Mouse (Mus musculus): ENCODE measurements around the gene Crebl2.

The Crebl2 gene

GRCm38 (mm10) chr6:134822844-134823243 is 7.1 kb upstream of the Crebl2 start:
- no peak for DNase-seq

DNA sequence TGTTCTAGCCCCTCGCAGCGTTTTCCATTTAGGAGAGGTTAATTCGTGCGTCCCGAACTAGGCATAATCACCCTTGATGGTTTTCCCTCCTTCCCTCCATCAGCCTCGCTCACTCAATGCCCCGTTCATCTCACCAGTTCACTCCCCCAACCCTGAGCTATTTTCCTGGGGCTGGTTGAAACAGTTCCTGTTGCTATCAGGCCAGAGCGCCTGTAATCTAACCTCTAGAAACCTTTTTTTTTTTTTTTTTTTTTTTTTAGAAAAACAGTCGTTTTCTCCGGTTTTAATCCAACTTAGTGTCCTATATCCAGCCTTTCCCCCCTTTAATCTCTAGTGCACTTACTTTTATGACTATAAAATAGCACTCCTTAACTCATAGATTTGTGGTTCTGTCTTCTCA is 822 bp downstream of the Crebl2 start:
- no peak for DNase-seq

DNA sequence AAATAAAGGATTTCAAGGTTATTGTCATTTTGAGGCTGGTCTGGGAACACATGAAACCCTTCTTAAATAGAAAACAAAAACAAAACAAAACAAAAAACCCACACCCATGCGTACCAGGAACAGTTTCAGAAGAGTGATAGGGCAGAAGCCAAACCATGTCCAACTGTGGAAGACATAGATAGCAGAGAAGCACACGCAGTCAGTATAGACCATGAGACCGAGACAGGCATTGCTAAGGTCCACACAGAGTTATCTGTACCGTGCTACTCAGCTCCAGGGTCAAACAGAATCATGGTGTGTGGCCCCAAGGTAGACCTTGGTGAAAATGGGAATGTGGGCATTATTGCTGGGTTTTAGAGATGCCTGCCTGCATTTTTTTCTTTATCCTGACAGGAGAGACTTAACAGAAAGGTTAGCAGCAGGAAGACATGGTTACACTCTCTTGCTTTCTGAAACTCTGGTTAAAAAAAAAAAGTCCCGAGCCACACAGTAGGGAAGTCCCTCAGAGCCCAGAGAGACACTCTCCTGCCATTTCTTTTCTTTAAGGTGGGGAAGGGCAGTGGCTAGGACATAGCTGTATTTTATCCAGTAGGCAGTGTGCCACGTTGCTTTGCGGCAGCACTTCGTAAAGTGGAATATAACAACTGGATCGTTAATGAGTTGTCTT is 4.8 kb downstream of the Crebl2 start:
- no peak for DNase-seq

DNA sequence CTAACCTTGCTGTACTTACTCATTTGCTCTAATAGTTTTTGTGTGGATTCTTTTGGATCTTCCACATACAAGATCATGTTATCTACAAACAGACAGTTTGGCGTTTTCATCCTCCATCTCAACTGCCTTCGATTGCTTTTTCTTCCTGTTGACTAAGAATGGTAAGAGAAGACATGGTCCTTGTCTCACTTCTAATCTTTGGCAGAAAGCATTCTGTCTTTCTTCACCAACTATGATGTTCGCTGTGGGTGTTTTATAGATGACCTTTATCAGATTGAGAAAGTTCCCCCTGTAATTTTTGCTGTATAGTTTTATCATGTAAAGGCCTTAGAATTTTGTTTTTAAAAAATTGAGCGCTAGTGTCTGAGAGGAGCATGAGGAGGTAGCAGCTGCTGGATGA is 8.2 kb downstream of the Crebl2 start:
- no peak for DNase-seq

DNA sequence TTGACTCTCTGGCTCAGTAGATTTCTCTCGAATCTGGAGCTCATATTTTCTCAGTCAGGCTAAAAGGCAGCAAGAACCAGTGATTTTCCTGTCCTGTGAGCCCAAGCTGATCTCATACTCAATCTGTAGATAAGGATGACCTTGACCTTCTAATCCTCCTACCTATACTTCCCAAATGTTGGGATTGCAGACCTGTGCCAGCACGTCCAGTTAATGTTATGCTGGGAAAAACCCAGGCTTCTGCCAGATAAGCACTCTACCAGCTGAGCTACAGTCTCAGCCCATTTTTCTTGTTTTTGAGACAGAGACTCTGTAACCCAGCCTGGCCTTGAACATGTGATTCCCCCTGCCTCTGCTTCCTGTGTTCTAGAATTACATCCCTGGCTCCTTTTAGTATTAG is 10.4 kb downstream of the Crebl2 start:
- no peak for DNase-seq

DNA sequence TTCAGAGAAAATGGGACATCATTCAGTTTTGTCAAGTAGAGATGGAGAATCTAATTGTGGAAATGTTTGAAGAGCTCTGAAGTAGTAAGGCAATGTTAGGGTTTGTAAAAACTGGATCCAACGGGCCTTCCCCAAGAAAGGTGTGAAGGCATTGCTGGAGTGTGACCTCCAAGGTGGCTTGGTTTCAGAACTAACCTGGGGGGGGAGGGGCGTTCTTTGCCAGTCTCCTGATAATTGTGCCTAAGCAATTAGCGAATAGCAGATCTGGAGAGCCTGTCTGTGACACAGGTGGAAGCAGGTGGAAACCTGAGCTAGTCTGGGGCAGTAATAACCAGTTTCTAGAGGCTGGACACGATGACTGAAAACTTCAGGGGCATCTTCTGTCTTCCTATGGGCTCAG is 15.8 kb downstream of the Crebl2 start:
- peak; percentile 21 for DNase-seq

GRCm38 (mm10) chr6:134846308-134846707 is 16.4 kb downstream of the Crebl2 start:
- no peak for DNase-seq

GRCm38 (mm10) chr6:134847550-134847949 is 17.6 kb downstream of the Crebl2 start:
- DNase-seq = no peak

DNA sequence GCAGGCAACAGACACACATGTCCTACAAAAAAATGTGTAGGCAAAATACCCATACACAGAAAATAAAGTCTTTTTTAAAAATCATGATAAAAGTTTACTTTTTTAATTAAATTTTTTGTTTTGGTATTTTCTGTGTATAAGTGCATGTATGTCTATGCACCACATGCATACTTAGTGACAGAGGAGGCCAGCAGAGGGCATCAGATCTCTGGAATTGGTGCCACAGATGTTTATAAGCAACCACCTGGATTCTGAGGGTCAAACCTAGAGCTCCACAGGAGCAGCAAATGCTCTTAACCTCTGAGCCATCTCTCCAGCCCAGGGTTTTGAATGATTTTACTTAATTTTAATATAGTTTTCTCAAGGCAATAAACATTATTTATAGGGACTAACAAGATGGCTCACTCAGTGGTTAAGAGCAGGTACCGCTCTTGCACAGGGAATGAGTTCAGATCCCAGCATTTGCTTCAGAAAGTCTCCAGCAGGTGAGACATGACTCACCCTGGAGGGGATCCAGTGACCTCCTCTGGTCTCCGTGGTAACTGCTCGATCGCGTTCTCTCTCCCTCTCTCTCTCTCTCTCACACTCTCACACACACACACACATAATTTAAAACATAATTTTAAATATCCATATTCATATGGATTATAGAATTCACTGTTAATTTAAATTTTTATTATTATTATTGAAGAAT is 18.4 kb downstream of the Crebl2 start:
- DNase-seq = peak; percentile 67

DNA sequence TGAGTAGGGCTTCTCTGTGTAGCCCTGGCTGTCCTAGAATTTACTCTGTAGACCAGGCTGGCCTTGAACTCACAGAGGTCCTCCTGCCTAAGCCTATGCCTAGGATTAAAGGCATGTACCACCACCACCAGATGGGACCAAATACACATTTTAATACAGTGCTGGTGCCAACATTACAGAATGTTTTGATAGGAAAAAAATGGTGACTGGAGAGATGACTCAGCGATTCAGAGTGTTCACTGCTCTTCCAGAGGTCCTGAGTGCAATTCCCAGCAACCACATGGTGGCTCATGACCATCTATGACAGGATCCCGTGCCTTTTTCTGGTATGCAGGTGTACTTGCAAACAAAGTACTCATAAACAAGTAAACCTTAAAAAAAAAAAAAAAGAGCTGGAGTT is 19.5 kb downstream of the Crebl2 start:
- no peak for DNase-seq

GRCm38 (mm10) chr6:134849985-134850384 is 20.0 kb downstream of the Crebl2 start:
- no peak for DNase-seq

DNA sequence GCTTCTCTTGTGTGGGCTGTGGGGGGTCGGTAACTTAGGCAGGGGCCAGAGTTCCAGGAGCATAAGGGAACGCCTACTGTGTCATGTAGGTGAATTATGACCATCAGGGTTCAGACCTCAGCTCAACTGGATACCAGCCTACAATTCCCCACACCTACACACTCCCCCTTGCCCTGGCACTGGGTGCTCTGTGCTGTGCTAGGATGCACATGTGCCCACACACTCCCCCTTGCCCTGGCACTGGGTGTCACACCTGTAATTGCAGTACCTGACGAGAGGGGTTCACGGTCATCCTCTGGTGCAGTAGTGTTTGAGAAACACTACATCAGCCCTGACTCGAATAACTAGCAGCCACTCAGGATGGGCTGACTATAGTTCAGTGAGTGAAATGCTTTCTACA is 24.8 kb downstream of the Crebl2 start:
- no peak for DNase-seq

DNA sequence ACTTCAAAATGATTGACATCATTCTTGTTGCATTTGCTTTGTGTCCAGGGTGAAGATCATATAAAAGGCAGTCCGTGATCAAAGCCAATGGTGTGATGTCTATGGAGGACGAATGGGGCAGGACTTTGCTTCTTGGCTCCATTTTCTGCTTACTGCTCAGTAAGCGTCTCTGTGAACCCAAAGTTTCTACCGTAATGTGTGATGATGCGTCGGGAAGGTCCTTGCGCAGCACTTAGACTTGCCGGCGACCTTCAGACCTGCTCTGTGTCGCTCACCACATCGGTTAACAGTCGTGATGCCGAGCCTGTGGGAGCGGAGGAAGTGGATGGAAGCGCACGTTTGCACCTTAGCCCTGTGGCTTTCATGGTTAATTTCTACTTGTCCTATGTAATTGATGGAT is 26.0 kb downstream of the Crebl2 start:
- no peak for DNase-seq

DNA sequence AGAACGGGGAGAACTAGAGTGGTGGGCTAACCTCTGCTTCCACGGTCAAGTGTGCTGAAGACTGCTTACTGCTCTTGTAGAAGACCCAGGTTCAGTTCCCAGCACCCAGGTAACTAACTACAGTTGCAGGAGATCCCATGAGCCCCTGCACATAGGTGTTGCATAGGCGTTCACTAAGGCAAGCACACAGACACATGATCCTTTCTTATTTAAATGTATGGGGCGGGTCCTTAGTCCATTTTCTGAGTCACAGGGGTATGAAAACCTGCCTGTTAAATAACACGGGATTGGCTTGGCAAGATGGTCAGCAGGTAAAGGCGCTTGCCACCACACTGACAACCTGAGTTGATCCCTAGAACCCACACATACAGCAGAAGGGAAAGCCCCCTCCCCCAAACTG is 29.1 kb downstream of the Crebl2 start:
- no peak for DNase-seq

DNA sequence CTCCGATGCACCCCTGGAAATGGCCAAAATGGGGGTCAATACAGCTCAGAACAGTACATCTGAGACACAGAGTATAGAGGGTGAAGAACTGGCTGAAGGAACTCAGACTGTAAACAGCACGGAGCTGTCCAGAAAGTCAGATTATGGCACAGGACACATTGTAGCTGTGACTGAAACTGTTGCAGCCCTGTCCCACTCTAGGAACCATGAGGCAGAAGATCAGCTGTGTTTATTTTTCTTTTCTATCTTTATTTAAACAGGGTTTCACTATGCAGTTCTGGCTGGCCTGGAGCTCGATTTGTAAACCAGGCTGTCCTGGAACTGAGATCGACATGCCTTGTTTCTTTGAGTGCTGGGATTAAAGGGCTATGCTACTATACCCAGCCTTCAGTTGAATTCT is 30.3 kb downstream of the Crebl2 start:
- no peak for DNase-seq

DNA sequence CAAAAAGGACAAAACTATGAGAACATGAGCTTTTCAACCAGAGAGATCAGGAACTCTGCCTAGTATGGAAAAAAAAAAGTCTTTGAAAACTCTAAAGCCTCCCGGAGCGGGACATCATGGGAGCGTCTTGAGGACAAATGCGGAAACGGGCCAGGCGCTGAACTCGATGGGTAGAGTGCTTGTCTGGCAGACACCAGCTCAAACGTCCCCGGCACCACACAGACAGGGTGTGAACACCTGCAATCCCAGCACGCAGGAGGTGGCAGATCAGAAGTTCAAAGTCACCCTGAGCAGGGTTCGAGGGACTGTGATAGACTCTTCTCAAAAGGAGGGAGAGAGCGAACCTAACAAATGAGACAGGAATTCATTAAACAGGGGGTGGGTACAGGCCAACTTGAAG is 31.4 kb downstream of the Crebl2 start:
- DNase-seq = no peak

GRCm38 (mm10) chr6:134862671-134863104 is 32.7 kb downstream of the Crebl2 start:
- DNase-seq = peak; percentile 80

GRCm38 (mm10) chr6:134863146-134863545 is 33.2 kb downstream of the Crebl2 start:
- peak; percentile 96 for DNase-seq

DNA sequence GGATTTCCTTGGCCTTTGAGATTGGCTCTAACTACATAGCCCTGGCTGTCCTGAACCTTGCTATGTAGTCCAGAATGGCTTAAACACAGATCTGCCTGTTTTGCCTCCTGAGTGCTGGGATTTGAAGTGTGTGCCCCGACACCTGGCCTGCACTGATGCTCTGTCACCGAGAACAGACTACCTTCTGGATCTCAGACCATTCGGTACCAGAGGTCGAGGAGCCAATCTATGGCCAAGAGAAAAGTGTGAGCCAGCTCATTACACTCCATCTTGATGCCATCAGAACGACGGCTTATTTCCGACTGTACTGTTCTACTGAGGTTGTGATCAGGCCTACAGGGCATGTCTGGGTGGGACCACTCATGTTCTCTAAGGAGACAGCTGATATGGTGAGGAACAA is 36.2 kb downstream of the Crebl2 start:
- no peak for DNase-seq

GRCm38 (mm10) chr6:134867325-134867724 is 37.4 kb downstream of the Crebl2 start:
- DNase-seq = no peak

- DNase-seq = no peak
Observed at GRCm38 (mm10) chr6:134870209-134870742, 40.3 kb downstream of the Crebl2 start.

- DNase-seq = no peak
Observed at GRCm38 (mm10) chr6:134870887-134871286, 40.9 kb downstream of the Crebl2 start.

GRCm38 (mm10) chr6:134872236-134872635 is 42.3 kb downstream of the Crebl2 start:
- peak; percentile 53 for DNase-seq

DNA sequence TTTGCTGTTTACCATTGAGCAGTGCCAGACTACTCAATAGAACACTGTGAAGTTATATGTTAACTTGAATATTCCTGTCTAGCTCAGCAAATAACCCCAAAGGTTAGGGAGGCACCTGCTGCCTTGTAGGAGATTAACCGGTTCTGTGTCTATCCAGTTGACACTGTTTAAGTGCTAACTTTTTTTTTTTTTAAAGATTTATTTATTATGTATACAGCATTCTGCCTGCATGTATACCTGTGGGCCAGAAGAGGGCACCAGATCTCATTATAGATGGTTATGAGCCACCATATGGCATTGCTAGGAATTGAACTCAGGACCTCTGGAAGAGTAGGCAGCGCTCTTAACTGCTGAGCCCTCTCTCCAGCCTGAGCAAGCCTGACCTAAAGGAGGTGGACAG is 43.1 kb downstream of the Crebl2 start:
- peak; percentile 40 for DNase-seq
